Mouse (Mus musculus) heart, postnatal 0 days (tissue): ENCODE results near the gene Col4a3bp. TPM values are rescaled to one million over a fixed set of nuclear protein-coding genes. Genes with fewer than 3 reads are reported as not detected.
"Not testable (repeated sequence)": the region's sequence is repeated elsewhere in the genome, so short reads cannot be mapped to it uniquely, and the experiment has no call there.

Source experiments
- ATAC-seq: fragments of 200-750 bp; cut with Nextera tagmentation; 2 replicates; pipeline ENCODE4 v1.8.0; 2017; ENCODE audit warnings: low read depth, moderate number of reproducible peaks, moderate library complexity; ENCODE audit not compliant: insufficient read depth
- DNase-seq: peaks from one replicate; pipeline ENCODE4 v3.0.0-alpha.2; 2016; ENCODE audit warnings: low spot score
- H3K27ac ChIP-seq: fragments of 300-500 bp; sonication (generic); 2 replicates; pipeline ENCODE4 v1.5.1; 2014; ENCODE audit warnings: low read depth, mild to moderate bottlenecking
- H3K27me3 ChIP-seq: fragments of 300-500 bp; sonication (generic); 2 replicates; pipeline ENCODE4 v1.6.1; 2014; ENCODE audit warnings: low read length, mixed read lengths; ENCODE audit not compliant: control insufficient read depth, insufficient read depth
- H3K36me3 ChIP-seq: fragments of 300-500 bp; sonication (generic); replicated peaks from 2 replicates; pipeline ENCODE4 v1.6.1; 2014; ENCODE audit warnings: low read length, mixed read lengths; ENCODE audit not compliant: control insufficient read depth, insufficient read depth
- H3K4me1 ChIP-seq: fragments of 300-500 bp; sonication (generic); 2 replicates; pipeline ENCODE4 v1.6.1; 2014; ENCODE audit warnings: antibody characterized with exemption; ENCODE audit not compliant: control insufficient read depth, insufficient read depth
- H3K4me2 ChIP-seq: fragments of 300-500 bp; sonication (generic); 2 replicates; pipeline ENCODE4 v1.6.1; 2014; ENCODE audit warnings: low read depth, mild to moderate bottlenecking, low read length, moderate library complexity
- H3K4me3 ChIP-seq: fragments of 300-500 bp; sonication (generic); 2 replicates; pipeline ENCODE4 v1.5.1; 2014; ENCODE audit warnings: low read depth, low read length
- H3K9ac ChIP-seq: fragments of 300-500 bp; sonication (generic); replicated peaks from 2 replicates; pipeline ENCODE4 v1.6.1; 2014; ENCODE audit warnings: low read depth, low read length, mixed read lengths
- H3K9me3 ChIP-seq: fragments of 300-500 bp; sonication (generic); replicated peaks from 2 replicates; pipeline ENCODE4 v1.6.1; 2016; ENCODE audit warnings: low read length; ENCODE audit not compliant: control insufficient read depth
- CTCF ChIP-seq: IDR thresholded peaks from 2 replicates; pipeline ENCODE4 v1.5.1; 2016; ENCODE audit warnings: antibody characterized with exemption, control low read depth, low read depth
- EP300 ChIP-seq: IDR thresholded peaks from 2 replicates; pipeline ENCODE4 v1.6.1; 2016; ENCODE audit warnings: antibody characterized with exemption, low read depth
- WGBS: fragments of 180-500 bp; shearing (Covaris S2); extraction: QIAGEN DNeasy Blood & Tissue Kit; methylation state at CpG from one replicate; pipeline ENCODE4 v1.1.7; 2014; 5-methylcytosine and 5-hydroxymethylcytosine counted together
- polyA plus RNA-seq: library from polyadenylated mRNA; unstranded; fragments of >200 nt; fragmentation: Nextera tagmentation; extraction: Ambion mirVana; gene quantifications from 2 replicates; pipeline ENCODE4 v1.2.1, GENCODE M21; 2015
- total RNA-seq: library from RNA; depleted of rRNA; stranded (reverse); fragments of >200 nt; gene quantifications from 2 replicates; pipeline ENCODE4 v1.2.3, GENCODE M21; 2014; ENCODE audit warnings: low replicate concordance

The Col4a3bp gene
- total and polyA plus RNA-seq, 2 experiments from 2014 or later: 6.5 to 37.5 TPM

DNA sequence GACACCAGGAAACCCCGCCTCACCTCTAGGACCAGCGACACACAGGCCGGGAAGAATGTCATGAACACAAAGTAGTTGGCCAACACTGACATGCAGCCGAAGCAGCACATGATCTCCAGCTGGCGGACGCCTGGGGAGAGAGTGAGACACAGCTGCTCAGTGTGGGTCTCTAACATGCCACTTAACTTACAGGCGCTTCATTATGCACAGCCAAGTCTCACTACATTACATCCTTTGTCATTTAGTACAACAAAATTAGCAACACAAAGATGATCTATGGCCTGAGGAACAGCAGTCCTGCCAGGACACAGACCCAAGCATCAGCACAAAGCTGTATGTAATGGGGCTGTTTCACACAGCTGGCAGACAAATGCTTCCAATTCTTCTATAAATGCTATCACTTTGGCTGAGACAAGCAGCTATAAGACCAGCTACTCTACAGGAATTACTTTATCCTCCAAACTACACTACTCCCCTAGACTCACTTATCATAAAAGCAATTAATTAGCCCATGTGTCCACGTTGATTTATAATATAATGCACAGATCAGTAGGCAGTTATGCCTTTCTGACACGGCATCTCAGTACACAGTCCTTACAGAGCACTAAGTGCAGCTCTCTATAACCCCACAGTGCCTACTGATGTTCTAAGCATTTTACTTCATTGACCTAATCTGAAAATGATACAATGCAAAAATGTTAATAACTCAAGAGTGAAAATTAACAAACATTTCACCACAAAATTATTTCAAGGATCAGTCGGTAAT is 117.9 kb downstream of the Col4a3bp start:
- no peak overlapping the region for H3K9ac ChIP-seq
- no peak overlapping the region for H3K27ac ChIP-seq
- no peak overlapping the region for H3K4me2 ChIP-seq
- peaks cover 96% of the 10 kb centered on the region for H3K36me3 ChIP-seq
- H3K27me3 ChIP-seq: no peaks in the 10 kb centered on the region
- ATAC-seq: peak; percentile 49
- DNase-seq: peak; percentile 17
- no peaks in the 10 kb centered on the region for H3K9me3 ChIP-seq
- 69% methylated on average over 10 of the region's 10 CpGs for WGBS
- no peaks in the 10 kb centered on the region for H3K4me1 ChIP-seq
- no peak overlapping the region for H3K4me3 ChIP-seq
- TF ChIP-seq EP300: no peak

GRCm38 (mm10) chr13:96663120-96663519 is 120.7 kb downstream of the Col4a3bp start:
- H3K9ac ChIP-seq, H3K27ac ChIP-seq, H3K27me3 ChIP-seq, H3K9me3 ChIP-seq, DNase-seq, H3K4me1 ChIP-seq, H3K4me3 ChIP-seq, H3K4me2 ChIP-seq, ATAC-seq: not testable (repeated sequence)
- H3K36me3 ChIP-seq: peaks cover 84% of the 10 kb centered on the region
- 91% methylated on average over 4 of the region's 4 CpGs for WGBS

- peaks cover 70% of the 10 kb centered on the region for H3K36me3 ChIP-seq
- 83% methylated on average over 7 of the region's 7 CpGs for WGBS
- ATAC-seq: no peak
These were observed 122.1 kb downstream of the Col4a3bp start for GRCm38 (mm10) chr13:96664419-96664974.

DNA sequence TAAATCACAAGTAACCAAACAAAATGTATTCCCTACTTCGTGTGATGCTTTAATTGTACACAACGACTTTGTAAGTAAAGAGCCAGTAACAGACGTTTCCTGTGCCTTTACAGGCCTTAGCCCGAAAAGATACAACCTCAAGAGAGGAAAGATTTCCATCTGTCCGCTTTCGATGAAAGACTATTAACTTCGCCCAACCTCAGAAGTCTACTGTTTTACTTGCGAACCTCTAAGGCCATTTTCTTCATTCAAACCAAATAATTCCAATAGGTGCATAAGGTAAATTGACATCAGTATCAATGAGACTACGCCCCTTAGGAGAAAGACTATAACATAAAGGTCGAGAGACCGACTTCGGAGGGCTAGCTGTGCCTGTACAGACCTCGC is 127.6 kb downstream of the Col4a3bp start:
- H3K4me1 ChIP-seq: peaks cover 16% of the 10 kb centered on the region
- H3K4me3 ChIP-seq: peak overlapping the region; percentile 86
- peak overlapping the region; percentile 84 for H3K9ac ChIP-seq
- no peaks in the 10 kb centered on the region for H3K27me3 ChIP-seq
- H3K4me2 ChIP-seq: peak overlapping the region; percentile 88
- peaks cover 18% of the 10 kb centered on the region for H3K36me3 ChIP-seq
- H3K9me3 ChIP-seq: no peaks in the 10 kb centered on the region
- H3K27ac ChIP-seq: peak overlapping the region; percentile 91
- TF ChIP-seq EP300: no peak
- TF ChIP-seq CTCF: no peak
- 3% methylated on average over 13 of the region's 13 CpGs for WGBS
- ATAC-seq: no peak
- no peak for DNase-seq

More at GRCm38 (mm10) chr13:96664419-96664974, 122.1 kb downstream of the Col4a3bp start:
- no peaks in the 10 kb centered on the region for H3K9me3 ChIP-seq
- no peak overlapping the region for H3K27ac ChIP-seq
- no peaks in the 10 kb centered on the region for H3K27me3 ChIP-seq
- no peak for DNase-seq
- no peak overlapping the region for H3K4me2 ChIP-seq
- TF ChIP-seq EP300: no peak
- no peak for TF ChIP-seq CTCF
- H3K4me3 ChIP-seq: no peak overlapping the region
- no peak overlapping the region for H3K9ac ChIP-seq
- peaks cover 7% of the 10 kb centered on the region for H3K4me1 ChIP-seq

DNA sequence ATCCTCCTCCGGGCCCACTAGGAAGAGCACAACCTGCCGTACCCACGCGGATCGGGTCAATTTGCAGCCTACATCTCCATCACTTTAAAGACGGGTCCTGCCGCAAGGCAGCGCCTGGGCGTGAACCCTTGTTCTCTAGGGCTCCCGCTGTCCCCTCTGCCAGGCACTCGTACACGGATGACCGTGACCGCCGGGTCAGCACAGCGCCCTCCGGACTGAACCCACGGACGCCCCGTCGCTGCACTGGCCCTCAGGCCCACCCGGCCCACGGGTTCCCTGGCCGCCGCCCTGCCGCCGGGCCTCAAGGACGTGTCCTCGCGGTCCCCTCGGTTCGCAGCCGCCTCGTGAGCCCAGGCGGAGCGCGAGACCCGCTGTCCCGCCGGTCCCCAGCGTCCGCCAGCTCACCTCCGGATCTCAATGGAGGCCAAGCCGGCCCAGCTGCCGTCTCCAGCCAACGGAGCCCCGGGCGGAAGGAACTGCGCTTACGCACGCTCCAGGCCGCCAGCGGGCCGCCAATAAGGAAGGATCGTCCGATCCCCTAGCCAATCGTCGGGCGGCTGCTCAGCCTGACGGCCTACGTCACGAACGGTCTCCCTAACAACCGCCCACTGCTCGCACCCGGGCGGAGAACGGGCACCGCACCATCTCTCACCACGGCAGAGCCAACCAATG is 128.1 kb downstream of the Col4a3bp start, which contains the start of gene Hmgcr:
TSS of gene Hmgcr (minus strand) at position 531 of the 672 bp plus-strand sequence.
- peak within 1 kb of the TSS; percentile 88 for H3K4me2 ChIP-seq
- peaks cover 12% of the 10 kb centered on the region for H3K36me3 ChIP-seq
- DNase-seq: peak; percentile 97
- no peaks in the 10 kb centered on the region for H3K9me3 ChIP-seq
- TF ChIP-seq CTCF: no peak; the same call in 1 of the 2 replicates
- peak; percentile 64; the same call in 1 of the 2 replicates for TF ChIP-seq EP300
- peak within 1 kb of the TSS; percentile 91 for H3K27ac ChIP-seq
- WGBS: under 1% methylated on average over 70 of the region's 70 CpGs
- peak; percentile 100 for ATAC-seq
- H3K9ac ChIP-seq: peak within 1 kb of the TSS; percentile 84
- no peaks in the 10 kb centered on the region for H3K27me3 ChIP-seq
- peaks cover 16% of the 10 kb centered on the region for H3K4me1 ChIP-seq
- peak within 1 kb of the TSS; percentile 86 for H3K4me3 ChIP-seq
